Mouse (Mus musculus) hindbrain, postnatal 0 days (tissue): ENCODE measurements at regions not wholly inside any gene's neighbourhood (a gene's known extent, or its start where the extent isn't known, plus 50 kb on each side); places are given as distances from the start of the nearest gene placed in this dataset.

Source experiments
- ATAC-seq: fragments of 200-750 bp; cut with Nextera tagmentation; 2 replicates; pipeline ENCODE4 v1.8.0; 2017; ENCODE audit warnings: mild to moderate bottlenecking, moderate TSS enrichment, moderate library complexity
- DNase-seq: peaks from one replicate; pipeline ENCODE4 v3.0.0-alpha.2; 2015; ENCODE audit warnings: low spot score
- H3K27ac ChIP-seq: fragments of 300-500 bp; sonication (generic); 2 replicates; pipeline ENCODE4 v1.5.1; 2014; ENCODE audit warnings: mild to moderate bottlenecking
- H3K27me3 ChIP-seq: fragments of 300-500 bp; sonication (generic); 2 replicates; pipeline ENCODE4 v1.6.1; 2014; ENCODE audit warnings: low read length, mixed read lengths; ENCODE audit not compliant: insufficient read depth
- H3K36me3 ChIP-seq: fragments of 300-500 bp; sonication (generic); 2 replicates; pipeline ENCODE4 v1.6.1; 2014; ENCODE audit warnings: low read length, mixed read lengths; ENCODE audit not compliant: insufficient read depth
- H3K4me1 ChIP-seq: fragments of 300-500 bp; sonication (generic); 2 replicates; pipeline ENCODE4 v1.6.1; 2014; ENCODE audit warnings: antibody characterized with exemption, low read length, mixed read lengths; ENCODE audit not compliant: insufficient read depth
- H3K4me2 ChIP-seq: fragments of 300-500 bp; sonication (generic); 2 replicates; pipeline ENCODE4 v1.6.1; 2014; ENCODE audit warnings: low read depth, mild to moderate bottlenecking, low read length, moderate library complexity, mixed read lengths
- H3K4me3 ChIP-seq: fragments of 300-500 bp; sonication (generic); 2 replicates; pipeline ENCODE4 v1.5.1; 2014; ENCODE audit warnings: low read length
- H3K9ac ChIP-seq: fragments of 300-500 bp; sonication (generic); replicated peaks from 2 replicates; pipeline ENCODE4 v1.6.1; 2014; ENCODE audit warnings: mild to moderate bottlenecking, low read length, moderate library complexity, mixed read lengths
- H3K9me3 ChIP-seq: fragments of 300-500 bp; sonication (generic); 2 replicates; pipeline ENCODE4 v1.6.1; 2016; ENCODE audit warnings: low read length, mixed read lengths
- CTCF ChIP-seq: IDR thresholded peaks from 2 replicates; pipeline ENCODE4 v1.5.1; 2016; ENCODE audit warnings: antibody characterized with exemption, control low read depth, low read depth
- WGBS: fragments of 180-500 bp; shearing (Covaris S2); extraction: QIAGEN DNeasy Blood & Tissue Kit; methylation state at CpG from one replicate; pipeline ENCODE4 v1.1.7; 2014; 5-methylcytosine and 5-hydroxymethylcytosine counted together

GRCm38 (mm10) chr3:143291793-143292192 lies 410.0 kb upstream of the Pkn2 start:
- no peak overlapping the region for H3K4me2 ChIP-seq
- H3K4me1 ChIP-seq: no peaks in the 10 kb centered on the region
- no peak overlapping the region for H3K4me3 ChIP-seq
- no peak overlapping the region for H3K27ac ChIP-seq
- H3K27me3 ChIP-seq: no peaks in the 10 kb centered on the region
- TF ChIP-seq CTCF: peak; percentile 17; the same call in 1 of the 2 replicates
- 86% methylated on average over 4 of the region's 4 CpGs for WGBS
- no peak overlapping the region for H3K9ac ChIP-seq
- no peak for ATAC-seq
- DNase-seq: no peak
- no peaks in the 10 kb centered on the region for H3K9me3 ChIP-seq
- no peaks in the 10 kb centered on the region for H3K36me3 ChIP-seq

GRCm38 (mm10) chr3:143264132-143264531 lies 382.3 kb upstream of the Pkn2 start:
- no peaks in the 10 kb centered on the region for H3K27me3 ChIP-seq
- no peak overlapping the region for H3K4me3 ChIP-seq
- no peaks in the 10 kb centered on the region for H3K9me3 ChIP-seq
- DNase-seq (no peak), ATAC-seq (no peak)
- no peak overlapping the region for H3K9ac ChIP-seq
- 88% methylated on average over 6 of the region's 6 CpGs for WGBS
- H3K27ac ChIP-seq: no peak overlapping the region
- no peaks in the 10 kb centered on the region for H3K36me3 ChIP-seq
- no peaks in the 10 kb centered on the region for H3K4me1 ChIP-seq
- TF ChIP-seq CTCF: no peak
- H3K4me2 ChIP-seq: no peak overlapping the region

- no peaks in the 10 kb centered on the region for H3K4me1 ChIP-seq
- H3K4me3 ChIP-seq: no peak overlapping the region
- TF ChIP-seq CTCF: no peak
- H3K27ac ChIP-seq: no peak overlapping the region
- peak; percentile 23 for DNase-seq
- no peaks in the 10 kb centered on the region for H3K27me3 ChIP-seq
- ATAC-seq: 0 out of 2 replicates have a peak, but pooled peaks have one; percentile 18
- WGBS: 74% methylated on average over 1 of the region's 1 CpGs
- H3K9me3 ChIP-seq: no peaks in the 10 kb centered on the region
- H3K9ac ChIP-seq: no peak overlapping the region
- H3K4me2 ChIP-seq: no peak overlapping the region
- H3K36me3 ChIP-seq: no peaks in the 10 kb centered on the region
Measured at GRCm38 (mm10) chr3:143252643-143253042, 370.8 kb upstream of the Pkn2 start.

GRCm38 (mm10) chr3:143252008-143252407 lies 370.2 kb upstream of the Pkn2 start:
- Histone ChIP-seq H3K27me3 (no peaks in the 10 kb centered on the region), H3K4me1 (no peaks in the 10 kb centered on the region), H3K9ac (no peak overlapping the region), H3K4me3 (no peak overlapping the region), H3K9me3 (no peaks in the 10 kb centered on the region), H3K36me3 (no peaks in the 10 kb centered on the region), H3K27ac (no peak overlapping the region), H3K4me2 (no peak overlapping the region)
- DNase-seq: no peak
- WGBS: 76% methylated on average over 2 of the region's 2 CpGs
- no peak for TF ChIP-seq CTCF
- ATAC-seq: no peak

GRCm38 (mm10) chr3:143242691-143243090 lies 360.9 kb upstream of the Pkn2 start:
- Histone ChIP-seq H3K36me3 (no peaks in the 10 kb centered on the region), H3K4me3 (no peak overlapping the region), H3K27me3 (no peaks in the 10 kb centered on the region), H3K4me2 (no peak overlapping the region), H3K4me1 (no peaks in the 10 kb centered on the region), H3K27ac (no peak overlapping the region), H3K9ac (no peak overlapping the region), H3K9me3 (no peaks in the 10 kb centered on the region)
- TF ChIP-seq CTCF: no peak
- ATAC-seq (no peak), DNase-seq (no peak)
- 69% methylated on average over 4 of the region's 4 CpGs for WGBS

GRCm38 (mm10) chr3:143240545-143241383 lies 359.0 kb upstream of the Pkn2 start:
- Histone ChIP-seq H3K27ac (no peak overlapping the region), H3K4me1 (no peaks in the 10 kb centered on the region), H3K4me2 (no peak overlapping the region), H3K4me3 (no peak overlapping the region), H3K27me3 (no peaks in the 10 kb centered on the region), H3K9ac (no peak overlapping the region), H3K9me3 (no peaks in the 10 kb centered on the region), H3K36me3 (no peaks in the 10 kb centered on the region)
- peak; percentile 55; the same call in 1 of the 2 replicates for ATAC-seq
- TF ChIP-seq CTCF: peak; percentile 76
- 73% methylated on average over 7 of the region's 7 CpGs for WGBS
- peak; percentile 79 for DNase-seq

- WGBS: 82% methylated on average over 6 of the region's 6 CpGs
- H3K4me3 ChIP-seq: no peak overlapping the region
- no peaks in the 10 kb centered on the region for H3K27me3 ChIP-seq
- no peak overlapping the region for H3K4me2 ChIP-seq
- H3K4me1 ChIP-seq: no peaks in the 10 kb centered on the region
- H3K27ac ChIP-seq: no peak overlapping the region
- no peak for ATAC-seq
- H3K9me3 ChIP-seq: no peaks in the 10 kb centered on the region
- H3K9ac ChIP-seq: no peak overlapping the region
- no peaks in the 10 kb centered on the region for H3K36me3 ChIP-seq
- TF ChIP-seq CTCF: no peak
- no peak for DNase-seq
Measured at GRCm38 (mm10) chr3:143238546-143238945, 356.7 kb upstream of the Pkn2 start.
